Mouse (Mus musculus) subcutaneous adipose tissue, adult 2 months (tissue): ENCODE results near the gene Csde1. TPM values are rescaled to one million over a fixed set of nuclear protein-coding genes. Genes with fewer than 3 reads are reported as not detected.

ENCODE experiments used
- polyA plus RNA-seq: library from polyadenylated mRNA; depleted of rRNA; stranded (reverse); fragments of >200 nt; gene quantifications from 2 replicates; pipeline ENCODE4 v1.2.3, GENCODE M21; 2012; ENCODE audit warnings: low replicate concordance; rRNA removed

Gene Csde1
- 54.2 and 71.3 TPM in 2 replicates for polyA plus RNA-seq

DNA sequence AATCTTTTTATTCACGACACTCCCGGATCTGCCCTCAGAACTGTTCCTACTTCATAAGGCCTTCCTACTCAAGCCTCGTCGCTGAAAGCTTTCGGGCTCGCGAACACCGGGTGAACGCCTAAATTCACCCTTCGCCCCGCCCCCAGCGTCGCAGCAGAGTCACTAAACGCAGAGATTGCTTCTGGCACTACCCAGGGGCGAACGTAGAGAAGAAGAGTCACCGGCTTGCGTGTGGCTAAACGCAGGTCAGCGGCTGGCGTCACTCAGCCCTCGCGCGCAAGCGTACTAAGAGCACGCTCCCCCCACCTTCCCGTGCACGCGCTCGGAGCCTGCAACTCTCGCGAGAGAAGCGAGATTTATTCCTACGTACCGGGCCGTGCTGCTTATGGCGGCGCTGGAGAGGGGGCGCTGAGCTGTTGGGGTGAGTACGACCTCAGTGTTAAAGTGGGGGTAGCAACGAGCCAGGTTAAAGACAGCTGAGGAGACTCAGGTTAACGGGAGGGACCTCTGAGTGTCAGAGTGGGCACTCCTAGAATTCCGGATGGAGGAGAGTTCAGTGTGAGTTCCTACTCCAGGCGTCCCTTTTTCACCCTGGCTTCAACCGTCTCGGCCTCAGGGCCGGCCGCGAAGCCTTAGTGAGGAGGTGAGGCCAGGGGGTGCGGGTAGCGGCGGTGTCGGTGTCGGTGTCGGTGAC, at the start of gene Csde1:
Gene Csde1 (plus strand): TSS at position 178 of the 694 bp plus-strand sequence.

DNA sequence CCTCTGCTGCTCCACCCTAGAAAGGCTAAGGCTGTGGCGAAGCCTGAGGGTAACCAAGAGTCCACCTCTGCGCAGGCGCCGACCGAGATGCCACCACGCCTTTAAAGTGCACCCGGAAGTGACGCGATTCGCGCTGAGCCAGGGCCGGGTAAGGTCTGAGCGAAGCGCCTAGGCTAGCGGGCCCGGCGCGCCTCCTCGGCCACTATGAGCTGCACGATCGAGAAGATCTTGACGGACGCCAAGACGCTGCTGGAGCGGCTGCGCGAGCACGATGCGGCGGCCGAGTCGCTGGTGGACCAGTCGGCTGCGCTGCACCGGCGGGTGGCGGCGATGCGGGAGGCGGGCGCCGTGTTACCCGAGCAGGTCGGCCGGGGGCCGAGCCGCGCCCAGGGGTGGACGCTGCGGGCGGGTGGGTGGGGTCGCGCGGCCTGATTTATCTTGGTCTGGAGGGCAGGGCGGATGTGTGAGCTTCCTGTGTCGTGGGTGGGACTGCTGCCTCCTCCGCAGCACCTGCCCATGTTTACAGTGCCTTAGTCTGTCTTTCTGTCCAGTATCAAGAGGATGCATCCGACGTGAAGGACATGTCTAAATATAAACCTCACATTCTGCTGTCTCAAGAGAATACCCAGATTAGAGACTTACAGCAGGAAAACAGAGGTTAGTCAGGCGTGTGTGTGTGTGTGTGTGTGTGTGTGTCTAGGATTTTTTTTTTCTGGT, 24.5 kb upstream of the Csde1 start, which contains the start of gene Sike1:
Gene Sike1 (plus strand): TSS at position 104 of the 717 bp plus-strand sequence.

DNA sequence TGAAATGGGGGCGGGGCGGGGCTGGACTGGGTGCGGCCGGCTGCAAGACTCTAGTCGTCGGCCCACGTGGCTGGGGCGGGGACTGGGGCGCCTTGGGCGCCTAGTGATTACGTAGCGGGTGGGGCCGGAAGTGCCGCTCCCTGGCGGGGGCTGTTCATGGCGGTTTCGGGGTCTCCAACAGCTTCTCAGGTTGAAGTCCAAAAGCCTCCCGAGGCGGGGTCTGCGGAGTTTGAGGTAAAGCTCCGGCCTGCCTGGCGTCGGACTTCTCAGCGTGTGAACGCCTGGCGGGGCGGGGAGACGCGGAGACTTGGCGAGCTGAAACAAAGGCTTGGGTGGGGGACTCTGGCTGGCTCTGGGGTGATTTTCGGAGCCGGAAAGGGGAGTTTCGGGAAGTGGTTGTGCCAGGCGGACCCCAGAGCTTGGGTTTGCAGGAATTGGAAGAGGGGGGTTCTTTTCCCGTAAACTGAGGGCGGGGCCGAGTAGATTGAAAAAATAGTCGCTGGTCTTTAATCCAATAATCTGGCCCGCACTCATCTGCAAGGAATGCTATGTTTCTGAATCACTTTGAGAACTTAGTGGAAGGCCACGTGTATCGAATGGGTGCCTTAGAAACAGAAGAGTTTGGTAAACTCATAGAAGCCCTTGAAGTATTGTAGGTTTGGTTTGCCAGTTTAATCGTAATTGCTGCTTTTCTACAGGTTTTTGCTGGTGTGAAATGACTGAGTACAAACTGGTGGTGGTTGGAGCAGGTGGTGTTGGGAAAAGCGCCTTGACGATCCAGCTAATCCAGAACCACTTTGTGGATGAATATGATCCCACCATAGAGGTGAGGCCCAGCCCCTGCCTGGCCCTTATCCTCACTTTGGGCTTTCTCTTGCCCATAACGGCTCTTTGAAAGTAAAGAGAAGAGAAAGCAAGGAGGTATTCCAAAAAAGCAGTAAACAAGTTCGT, 38.3 kb downstream of the Csde1 start, which contains the start of gene Nras:
Gene Nras (plus strand): TSS at position 79 of the 951 bp plus-strand sequence.

DNA sequence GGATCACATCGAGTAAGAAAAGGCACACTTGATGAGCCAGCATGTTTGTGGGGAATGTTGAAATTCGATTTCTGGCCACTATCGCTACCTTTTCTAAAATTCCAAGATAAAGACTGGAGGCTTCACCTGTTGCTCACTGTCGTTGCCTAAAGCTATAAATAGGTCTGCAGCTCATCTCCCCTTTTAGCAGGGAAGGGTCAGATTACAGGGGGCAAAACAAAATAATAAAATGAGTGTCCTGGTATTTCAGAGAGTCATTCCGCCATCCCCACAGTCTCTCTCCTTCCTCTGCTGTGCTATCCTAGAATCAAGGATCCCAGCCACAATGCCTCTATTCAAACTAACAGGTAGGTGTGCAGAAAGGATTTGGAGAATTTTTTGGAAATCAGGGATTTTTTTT, 53.5 kb downstream of the Csde1 start, which contains the start of gene Ampd1:
Gene Ampd1 (plus strand): TSS at position 244 of the 400 bp plus-strand sequence.

DNA sequence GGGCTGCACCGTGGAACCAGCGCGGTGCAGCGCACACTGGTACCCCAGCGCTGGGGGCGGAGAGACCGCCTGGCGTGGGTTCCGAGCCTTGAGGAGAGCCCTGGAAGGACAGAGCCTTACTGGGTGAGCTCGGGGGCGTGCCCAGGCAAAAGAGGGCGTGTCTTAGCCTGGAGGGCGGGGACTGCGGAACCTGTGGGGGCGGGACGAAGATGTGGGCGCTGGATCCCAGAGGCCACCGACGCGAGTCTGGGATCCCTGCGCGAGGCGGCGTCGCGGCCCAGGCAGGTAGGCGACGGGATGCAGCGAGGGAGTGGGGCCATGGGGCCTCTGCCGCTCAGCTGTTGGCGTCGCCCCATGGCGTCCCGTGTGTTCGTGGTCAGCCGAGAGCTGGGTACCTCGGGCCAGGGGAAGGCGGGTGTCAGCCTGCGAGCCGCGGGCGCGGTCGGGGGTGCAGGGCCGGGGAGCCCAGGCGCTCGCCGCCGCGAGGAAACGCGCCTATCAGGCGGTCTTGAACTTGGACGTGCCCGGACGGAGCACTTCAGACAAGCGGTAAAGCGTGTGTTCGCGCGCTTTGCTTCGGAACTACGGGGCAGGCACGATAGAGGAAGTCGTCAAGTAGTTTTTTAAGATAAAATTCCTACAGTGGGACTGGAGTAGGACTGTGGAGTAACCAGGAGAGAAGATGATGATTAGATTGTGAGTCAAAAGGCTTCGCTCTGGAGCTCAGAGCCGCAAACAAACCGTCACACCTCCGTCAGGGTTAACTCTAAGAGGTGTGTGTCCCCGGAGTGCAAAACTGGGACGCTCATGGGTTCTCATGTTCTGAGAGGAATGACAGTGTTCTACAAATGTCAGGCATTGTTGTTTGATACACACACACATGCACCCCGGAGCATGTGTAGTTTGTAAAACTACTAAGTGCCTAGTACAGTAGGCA, 82.5 kb downstream of the Csde1 start, which contains the start of gene Dennd2c:
Gene Dennd2c (plus strand): TSS at position 151 of the 937 bp plus-strand sequence.

Other genes starting within 250 kb of the Csde1 start
- not detected in 2 replicates for gene Tshb, start 237.7 kb upstream of the Csde1 start, polyA plus RNA-seq
- not detected in 2 replicates for gene Sycp1, start 84.3 kb upstream of the Csde1 start, polyA plus RNA-seq
- gene Nr1h5, start 56.3 kb upstream of the Csde1 start, polyA plus RNA-seq: not detected in 2 replicates
- gene Sike1, start 24.7 kb upstream of the Csde1 start, polyA plus RNA-seq: 29.1 and 42.4 TPM in 2 replicates
- gene Nras, start 37.9 kb downstream of the Csde1 start, polyA plus RNA-seq: 27.8 and 36.2 TPM in 2 replicates
- gene Ampd1, start 53.6 kb downstream of the Csde1 start, polyA plus RNA-seq: 0.06 TPM in 1 of 2 replicates, not detected in the other
- 0.97 and 1.3 TPM in 2 replicates for gene Dennd2c, start 82.2 kb downstream of the Csde1 start, polyA plus RNA-seq
- gene Bcas2, start 151.2 kb downstream of the Csde1 start, polyA plus RNA-seq: 17.1 and 29.1 TPM in 2 replicates